Mouse (Mus musculus) lung, postnatal 14 days (tissue): Measurements from ENCODE around the gene Olfr1179.
"Not testable (repeated sequence)": the region's sequence is repeated elsewhere in the genome, so short reads cannot be mapped to it uniquely, and the experiment has no call there.

ENCODE experiments used
- DNase-seq: peaks from one replicate; pipeline ENCODE4 v3.0.0; 2021

Gene Olfr1179

GRCm38 (mm10) chr2:88406353-88406752 is at the start of gene Olfr1179:
Olfr1179 (minus strand) TSS chr2:88406453.
- no peak for DNase-seq

GRCm38 (mm10) chr2:88454567-88454966 is 48.3 kb upstream of the Olfr1179 start, which contains the start of gene Olfr1183:
Olfr1183 (plus strand) TSS chr2:88454867.
- not testable (repeated sequence) for DNase-seq

GRCm38 (mm10) chr2:88449031-88449430 is 42.8 kb upstream of the Olfr1179 start, which contains the start of gene Gm13757:
Gm13757 (minus strand) TSS chr2:88449131.
- no peak for DNase-seq

- DNase-seq: no peak
Observed at GRCm38 (mm10) chr2:88426071-88426470, 19.8 kb upstream of the Olfr1179 start, which contains the start of gene Olfr1181. Olfr1181 (minus strand) TSS chr2:88426171.

- no peak for DNase-seq
Observed at GRCm38 (mm10) chr2:88419051-88419450, 12.8 kb upstream of the Olfr1179 start, which contains the start of gene Olfr1180. Olfr1180 (minus strand) TSS chr2:88419151.

- DNase-seq: no peak
Observed at GRCm38 (mm10) chr2:88386762-88387161, 19.5 kb downstream of the Olfr1179 start, which contains the start of gene Olfr1178. Olfr1178 (plus strand) TSS chr2:88387062.

GRCm38 (mm10) chr2:88356304-88356703 is 49.9 kb downstream of the Olfr1179 start:
- DNase-seq: no peak
